Mouse (Mus musculus) frontal cortex, postnatal 25 days (tissue): ENCODE measurements around the gene Sik2.
A peak's percentile ranks its signal among the peaks of the same experiment; 100 is the strongest.

Experiments used
- DNase-seq, 2 experiments: peaks; one replicate each; pipeline ENCODE4 v3.0.0; 2022; ENCODE audit warnings: low spot score in 2 of 2

The Sik2 gene

GRCm38 (mm10) chr9:50918131-50918530 is 90.7 kb downstream of the Sik2 start:
- DNase-seq: no peak

GRCm38 (mm10) chr9:50911861-50912515 is 96.9 kb downstream of the Sik2 start:
- no peak for DNase-seq

DNA sequence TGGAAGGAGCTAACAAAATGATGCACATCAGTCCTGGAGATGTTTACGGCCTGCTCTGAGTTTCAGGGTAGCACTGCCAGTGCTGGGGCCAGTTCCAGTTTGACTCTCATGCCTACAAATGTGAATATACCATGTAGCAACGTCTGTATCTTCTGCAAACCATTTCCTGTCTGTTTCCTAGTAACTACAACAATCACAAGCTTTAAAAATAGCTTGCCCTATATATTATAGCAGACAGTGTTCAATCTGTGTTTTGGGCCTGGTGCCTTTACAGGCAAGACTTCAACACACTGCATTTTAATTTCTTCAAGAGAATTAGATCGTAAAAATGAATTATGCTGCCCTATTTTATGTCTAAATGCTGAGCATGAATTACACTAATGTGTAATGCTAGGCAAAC is 103.6 kb downstream of the Sik2 start:
- no peak for DNase-seq

DNA sequence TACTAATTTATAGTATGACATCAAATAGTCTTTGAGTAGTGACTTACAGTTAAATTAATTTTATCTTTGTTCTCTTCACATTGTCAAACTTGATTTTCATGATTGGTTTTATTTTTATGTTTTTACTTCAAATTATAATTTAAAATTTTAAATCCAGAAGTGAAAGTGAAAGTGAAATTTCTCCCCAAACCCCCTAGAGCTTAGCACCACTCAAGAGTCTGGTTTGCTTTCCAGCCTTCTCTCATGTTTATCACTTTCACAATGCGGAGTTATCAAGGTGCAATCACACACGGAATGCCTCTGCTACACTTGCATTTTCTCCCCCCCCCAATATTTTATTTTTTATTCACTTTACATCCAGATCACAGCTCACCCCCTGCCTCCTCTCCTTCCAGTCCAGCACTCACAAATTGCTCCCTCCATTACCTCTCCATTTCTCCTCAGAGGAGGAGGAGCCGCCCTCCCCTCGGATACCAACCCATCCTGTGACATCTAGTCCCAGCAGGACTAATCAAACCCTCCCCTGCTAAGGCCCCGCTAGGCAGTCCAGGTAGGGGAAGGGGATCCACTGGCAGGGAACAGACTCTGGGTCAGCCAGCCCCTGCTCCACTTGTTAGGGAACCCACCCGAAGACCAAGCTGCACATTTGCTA is 104.6 kb downstream of the Sik2 start:
- DNase-seq: no peak

- no peak for DNase-seq
Measured at GRCm38 (mm10) chr9:50900026-50900920, 108.6 kb downstream of the Sik2 start.

GRCm38 (mm10) chr9:50893665-50894064 is 115.2 kb downstream of the Sik2 start:
- DNase-seq: no peak

DNA sequence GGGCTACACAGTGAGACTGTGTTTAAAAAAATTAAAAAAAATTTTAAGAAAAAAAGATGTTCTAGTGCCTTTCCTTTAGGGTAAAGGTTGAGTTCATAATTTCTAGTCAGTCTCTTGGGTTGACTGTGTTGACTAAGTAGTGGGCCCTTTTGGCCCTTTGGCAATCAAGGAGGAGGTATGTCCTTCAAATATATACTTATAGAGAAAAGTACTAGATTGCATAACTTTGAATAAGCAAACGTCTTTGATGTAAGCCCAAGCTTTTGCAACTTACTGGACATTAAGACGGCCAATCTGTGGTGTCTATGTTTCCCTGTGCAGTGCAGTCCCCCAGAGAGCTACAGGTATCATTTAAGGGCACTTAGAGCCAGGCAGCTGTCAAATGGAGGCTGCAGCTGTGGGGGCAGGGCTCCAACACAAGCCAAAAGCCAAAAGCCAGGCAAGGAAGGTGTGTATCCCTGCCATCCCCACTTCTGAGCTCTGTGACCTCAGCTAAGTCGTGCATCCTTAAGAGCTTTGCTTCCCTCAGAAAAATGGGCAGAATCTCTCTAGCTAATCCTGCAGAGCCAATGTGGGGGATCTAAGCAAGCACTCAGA is 118.3 kb downstream of the Sik2 start:
- no peak for DNase-seq

DNA sequence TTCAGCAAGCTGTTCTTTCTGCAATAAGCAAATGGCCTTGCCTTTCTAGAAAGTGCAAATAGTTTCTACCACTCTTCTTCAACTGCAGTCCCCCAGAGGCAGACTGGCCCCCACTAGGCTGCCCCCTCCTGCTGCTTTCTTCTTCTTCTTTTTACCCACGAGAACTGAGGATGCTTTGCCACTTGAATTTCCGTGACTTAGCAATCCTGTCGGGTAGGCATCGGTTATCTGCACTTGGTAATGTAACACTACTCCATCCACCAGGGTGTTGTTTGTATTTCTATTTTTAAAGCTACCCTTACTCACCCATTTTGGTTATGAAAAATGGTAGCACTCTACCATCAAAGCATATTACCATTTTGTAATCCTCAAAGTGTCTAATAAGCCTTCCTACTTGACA is 118.9 kb downstream of the Sik2 start:
- no peak for DNase-seq

DNA sequence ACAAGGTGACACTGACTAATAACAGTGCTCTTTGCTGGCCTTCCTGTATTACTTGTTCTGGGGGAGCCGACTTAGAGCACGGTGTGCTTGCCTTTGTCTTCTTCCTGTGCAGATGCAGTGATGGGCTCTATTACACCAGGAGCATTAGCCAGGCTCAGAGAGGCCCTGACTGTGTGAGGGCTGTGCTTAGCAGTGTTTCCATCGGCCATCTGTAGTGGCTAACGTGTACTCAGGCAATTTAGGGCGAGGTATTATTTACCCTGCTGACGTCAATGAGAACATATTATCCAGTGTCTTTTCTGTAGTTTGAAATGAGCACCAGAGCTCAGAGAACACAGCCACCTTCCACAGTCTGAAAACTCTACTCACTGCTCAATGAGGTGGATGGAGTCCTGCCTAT is 119.7 kb downstream of the Sik2 start:
- DNase-seq: no peak

DNA sequence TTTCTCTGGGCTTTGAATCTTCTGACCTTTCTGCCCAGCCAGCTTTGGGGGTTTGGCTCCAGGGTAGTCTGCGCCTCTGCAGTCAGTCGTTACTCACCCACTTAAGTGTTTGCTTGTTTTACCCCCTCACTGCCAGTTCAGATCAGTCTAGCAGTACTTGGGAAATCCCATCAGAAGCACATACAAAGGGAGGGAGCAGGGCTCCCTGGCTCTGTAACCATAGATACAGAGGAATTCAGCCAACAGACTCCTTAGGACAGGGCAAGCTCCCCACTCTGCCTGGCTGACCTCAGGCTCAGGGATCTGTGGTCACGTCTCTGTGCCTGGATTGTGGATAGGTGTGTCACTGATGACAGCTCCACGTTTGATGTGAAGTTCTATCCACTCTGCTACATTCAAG is 121.5 kb downstream of the Sik2 start:
- DNase-seq: no peak

- DNase-seq: no peak
Measured at GRCm38 (mm10) chr9:50886870-50887269, 122.0 kb downstream of the Sik2 start.

DNA sequence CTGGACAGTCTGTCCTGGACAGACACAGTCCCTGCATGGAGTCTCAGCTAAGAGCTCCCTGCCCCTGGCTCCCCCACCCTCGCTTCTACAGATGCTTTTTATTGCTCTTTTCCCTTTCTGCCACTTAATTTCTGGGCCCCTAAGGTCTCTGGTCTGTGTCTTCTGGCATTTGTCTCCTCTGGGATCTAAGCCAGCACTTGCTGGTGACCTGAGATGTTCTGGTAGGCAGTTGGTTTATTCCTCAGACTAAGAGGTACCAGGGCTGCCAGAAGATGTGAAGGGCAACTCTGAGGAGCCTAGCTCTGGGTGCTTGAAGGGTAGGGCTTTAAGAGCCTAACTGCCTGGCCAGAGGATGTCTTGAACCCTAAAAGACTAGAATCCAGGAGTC is 123.3 kb downstream of the Sik2 start:
- no peak for DNase-seq

GRCm38 (mm10) chr9:50884741-50885599 is 123.9 kb downstream of the Sik2 start:
- DNase-seq: peak in 1 of 2 experiments; percentile 25

- DNase-seq: no peak
Measured at GRCm38 (mm10) chr9:50884093-50884492, 124.8 kb downstream of the Sik2 start.

GRCm38 (mm10) chr9:50882183-50882582 is 126.7 kb downstream of the Sik2 start:
- DNase-seq: no peak

DNA sequence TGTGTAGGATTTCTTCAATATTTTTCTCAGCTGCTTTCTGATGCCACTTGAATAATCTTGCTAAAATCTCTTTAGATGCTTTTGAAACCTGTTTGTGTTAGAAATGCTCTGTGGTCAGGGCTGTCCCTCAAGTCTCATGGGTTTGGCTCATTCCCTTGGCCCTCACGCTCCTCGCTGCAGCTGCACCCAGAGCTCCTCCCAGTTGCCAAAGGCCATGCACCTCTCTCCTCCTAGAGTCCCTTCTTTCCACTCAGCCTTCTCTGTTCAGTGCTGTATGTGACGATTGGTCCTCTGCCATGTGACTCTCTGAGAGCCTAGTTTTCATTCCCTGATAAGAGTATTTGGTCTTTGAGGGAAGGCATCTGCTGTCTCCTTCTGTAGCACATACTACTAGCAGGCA is 131.4 kb downstream of the Sik2 start:
- DNase-seq: no peak

DNA sequence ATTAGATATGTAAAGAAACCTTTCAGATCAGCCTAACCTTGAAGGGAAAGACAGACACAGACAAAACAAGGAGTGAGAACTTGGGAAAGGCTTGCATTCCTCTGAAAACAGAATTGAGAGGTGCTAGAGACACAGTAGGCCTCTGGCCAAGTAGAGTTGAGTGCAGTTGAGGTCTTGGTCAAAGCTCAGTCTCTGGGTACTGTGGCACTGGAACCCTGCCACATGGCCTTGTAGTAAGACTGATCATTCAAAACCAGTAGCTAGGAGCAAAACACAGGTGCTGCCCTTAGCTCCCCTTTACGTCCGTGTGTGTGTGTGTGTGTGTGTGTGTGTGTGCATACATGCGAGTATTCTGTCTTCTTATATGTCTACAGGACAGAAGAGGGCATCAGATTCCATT is 132.6 kb downstream of the Sik2 start:
- no peak for DNase-seq

GRCm38 (mm10) chr9:50875470-50875869 is 133.4 kb downstream of the Sik2 start:
- no peak for DNase-seq

DNA sequence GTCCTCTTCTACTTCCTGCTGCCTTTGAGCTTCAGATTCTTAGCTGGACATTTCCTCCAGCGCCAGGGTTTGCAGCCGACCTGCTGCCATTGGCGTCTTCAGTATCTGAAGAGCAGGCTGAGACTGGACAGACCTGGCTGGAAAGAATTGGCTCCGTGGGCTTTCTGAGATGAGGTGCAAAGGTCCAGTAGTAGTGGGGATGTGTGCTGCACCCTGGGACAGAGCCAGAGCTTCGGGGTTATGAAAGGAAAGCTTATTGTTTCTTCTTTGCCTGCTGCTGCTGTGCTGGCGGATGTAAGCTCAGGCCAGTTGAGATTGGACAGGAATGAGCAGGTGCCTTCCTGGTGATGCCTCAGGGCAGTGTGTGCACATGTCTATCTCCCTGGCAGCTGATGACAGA is 134.8 kb downstream of the Sik2 start:
- DNase-seq: no peak

DNA sequence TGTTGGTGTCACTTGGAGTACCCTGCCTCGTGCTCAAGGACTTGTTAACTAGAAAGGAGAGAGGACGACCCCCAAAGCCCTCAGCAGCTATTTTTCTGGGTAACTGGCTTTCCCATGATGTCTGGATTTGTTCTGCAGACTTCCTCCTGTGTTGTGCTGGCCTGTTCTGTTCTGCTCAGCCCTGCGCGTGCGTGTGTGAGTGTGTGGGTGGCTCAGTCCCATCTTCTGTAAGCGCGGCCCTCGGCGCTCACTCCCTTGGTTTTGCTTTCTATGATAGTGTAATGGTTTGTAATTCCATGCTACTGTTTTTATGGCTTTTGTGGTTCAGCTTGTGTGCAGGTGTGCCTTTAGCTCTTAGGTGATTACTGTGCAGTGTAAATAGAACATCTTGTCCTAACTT is 135.7 kb downstream of the Sik2 start:
- no peak for DNase-seq

DNA sequence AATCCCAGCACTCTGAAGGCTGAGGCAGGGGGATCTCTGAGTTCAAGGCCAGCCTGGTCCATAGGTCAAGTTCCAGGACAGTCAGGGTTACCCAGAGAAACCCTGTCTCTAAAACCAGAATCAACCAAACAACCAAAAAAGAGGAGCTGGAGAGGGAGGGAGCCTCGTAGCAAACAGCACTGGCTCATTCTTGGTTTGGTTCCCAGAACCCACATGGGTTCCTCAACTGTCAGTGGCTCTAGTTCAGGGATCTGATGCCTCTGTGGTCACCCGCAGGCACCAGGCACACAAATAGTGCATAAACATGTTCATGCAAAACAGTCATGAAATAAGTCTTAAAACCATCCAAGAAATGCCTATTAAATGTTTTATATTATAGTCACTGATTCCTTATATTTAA is 140.7 kb downstream of the Sik2 start:
- DNase-seq: no peak
